Mouse (Mus musculus) MEL-GATA-1-ER (cell line): ENCODE measurements around the gene Pde4dip.

Source experiments
- DNase-seq: peaks from one replicate; pipeline ENCODE4 v3.0.0-alpha.2; 2012; ENCODE audit warnings: low read depth; ENCODE audit errors: extremely low read depth

Pde4dip gene

GRCm38 (mm10) chr3:97654901-97655300 lies 233.6 kb downstream of the Pde4dip start:
- peak; percentile 73 for DNase-seq

GRCm38 (mm10) chr3:97653781-97654180 lies 234.7 kb downstream of the Pde4dip start:
- no peak for DNase-seq

GRCm38 (mm10) chr3:97651604-97652003 lies 236.9 kb downstream of the Pde4dip start:
- DNase-seq: no peak

- no peak for DNase-seq
Measured at GRCm38 (mm10) chr3:97649469-97649868, 239.0 kb downstream of the Pde4dip start.

GRCm38 (mm10) chr3:97649022-97649421 lies 239.5 kb downstream of the Pde4dip start:
- no peak for DNase-seq

- DNase-seq: no peak
Measured at GRCm38 (mm10) chr3:97648518-97648917, 240.0 kb downstream of the Pde4dip start.

- DNase-seq: no peak
Measured at GRCm38 (mm10) chr3:97642001-97642400, 246.5 kb downstream of the Pde4dip start.

GRCm38 (mm10) chr3:97641396-97641795 lies 247.1 kb downstream of the Pde4dip start:
- DNase-seq: no peak
